Mouse (Mus musculus) stomach, embryonic 14.5 days (tissue): ENCODE measurements around the gene Topbp1. TPM values are rescaled to one million over a fixed set of nuclear protein-coding genes. Genes with fewer than 3 reads are reported as not detected.

Experiments
- polyA plus RNA-seq: library from polyadenylated mRNA; unstranded; fragments of >200 nt; fragmentation: Nextera tagmentation; extraction: Ambion mirVana; gene quantifications from 2 replicates; pipeline ENCODE4 v1.2.1, GENCODE M21; 2014

Topbp1 gene
- polyA plus RNA-seq, 1 experiment from 2014 or later = 79.5 TPM

Other genes starting within 250 kb of the Topbp1 start
- gene Rab6b, start 193.4 kb upstream of the Topbp1 start, polyA plus RNA-seq = 5.4 and 6.1 TPM in 2 replicates
- gene Srprb, start 103.1 kb upstream of the Topbp1 start, polyA plus RNA-seq = 57.3 and 61.1 TPM in 2 replicates
- 1.9 TPM in 1 of 2 replicates, not detected in the other for gene Gm20425, start 74.9 kb upstream of the Topbp1 start, polyA plus RNA-seq
- gene Trf, start 74.8 kb upstream of the Topbp1 start, polyA plus RNA-seq = 26.8 and 29.8 TPM in 2 replicates
- gene 1300017J02Rik, start 133 bp upstream of the Topbp1 start, polyA plus RNA-seq = 0.52 TPM in 1 of 2 replicates, not detected in the other
- gene Cdv3, start 60.6 kb downstream of the Topbp1 start, polyA plus RNA-seq = 69.0 and 75.7 TPM in 2 replicates
- gene Bfsp2, start 175.2 kb downstream of the Topbp1 start, polyA plus RNA-seq = 0.20 and 0.45 TPM in 2 replicates